Mouse (Mus musculus) kidney, embryonic 16.5 days (tissue): ENCODE measurements around the gene Cmtr1. TPM values are rescaled to one million over a fixed set of nuclear protein-coding genes. Genes with fewer than 3 reads are reported as not detected.

Source experiments
- ATAC-seq: fragments of 200-750 bp; cut with Nextera tagmentation; 2 replicates; pipeline ENCODE4 v1.8.0; 2017; ENCODE audit warnings: moderate TSS enrichment; ENCODE audit not compliant: low FRiP score, low TSS enrichment
- H3K27ac ChIP-seq: fragments of 300-500 bp; sonication (generic); 2 replicates; pipeline ENCODE4 v1.5.1; 2014; ENCODE audit warnings: low read length
- H3K27me3 ChIP-seq: fragments of 300-500 bp; sonication (generic); 2 replicates; pipeline ENCODE4 v1.6.1; 2014; ENCODE audit warnings: low read length, control low read depth, mixed read lengths; ENCODE audit not compliant: insufficient read depth
- H3K36me3 ChIP-seq: fragments of 300-500 bp; sonication (generic); 2 replicates; pipeline ENCODE4 v1.6.1; 2014; ENCODE audit warnings: low read length, control low read depth, mixed read lengths; ENCODE audit not compliant: insufficient read depth
- H3K4me1 ChIP-seq: fragments of 300-500 bp; sonication (generic); 2 replicates; pipeline ENCODE4 v1.6.1; 2014; ENCODE audit warnings: low read length, control low read depth, mixed read lengths; ENCODE audit not compliant: insufficient read depth
- H3K4me2 ChIP-seq: fragments of 300-500 bp; sonication (generic); replicated peaks from 2 replicates; pipeline ENCODE4 v1.6.1; 2014; ENCODE audit warnings: low read depth, low read length
- H3K4me3 ChIP-seq: fragments of 300-500 bp; sonication (generic); 2 replicates; pipeline ENCODE4 v1.5.1; 2014; ENCODE audit warnings: mild to moderate bottlenecking, low read length
- H3K9ac ChIP-seq: fragments of 300-500 bp; sonication (generic); replicated peaks from 2 replicates; pipeline ENCODE4 v1.6.1; 2014; ENCODE audit warnings: low read length
- H3K9me3 ChIP-seq: fragments of 300-500 bp; sonication (generic); 2 replicates; pipeline ENCODE4 v1.6.1; 2016; ENCODE audit warnings: low read length, control low read depth
- WGBS: fragments of 180-500 bp; shearing (Covaris S2); extraction: QIAGEN DNeasy Blood & Tissue Kit; methylation state at CpG from one replicate; pipeline ENCODE4 v1.1.7; 2014; 5-methylcytosine and 5-hydroxymethylcytosine counted together
- polyA plus RNA-seq: library from polyadenylated mRNA; unstranded; fragments of >200 nt; fragmentation: Nextera tagmentation; extraction: Ambion mirVana; gene quantifications from 2 replicates; pipeline ENCODE4 v1.2.1, GENCODE M21; 2015

Cmtr1 gene
- polyA plus RNA-seq, 1 experiment from 2014 or later: 116 TPM

DNA sequence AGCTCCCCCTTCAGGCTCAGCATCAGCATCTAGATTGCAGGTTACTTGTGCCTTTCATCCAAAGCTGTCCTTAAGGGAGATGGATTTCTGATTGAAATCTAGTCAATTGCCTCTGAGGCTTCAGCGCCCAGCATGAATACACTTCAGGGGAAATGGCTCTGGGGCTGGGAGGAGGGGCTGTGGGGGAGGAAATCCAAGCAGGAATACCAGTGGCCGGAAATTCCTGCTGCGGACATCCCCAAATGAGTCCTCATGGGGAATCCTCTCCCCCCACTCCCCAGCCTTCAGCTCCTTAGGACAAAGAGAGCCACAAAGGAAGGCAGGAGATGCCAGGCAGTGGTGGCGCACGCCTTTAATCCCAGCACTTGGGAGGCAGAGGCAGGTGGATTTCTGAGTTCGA lies 87.1 kb downstream of the Cmtr1 start:
- no peak overlapping the region for H3K4me2 ChIP-seq
- no peak overlapping the region for H3K27ac ChIP-seq
- H3K9ac ChIP-seq: no peak overlapping the region
- WGBS: 61% methylated on average over 6 of the region's 6 CpGs
- no peak overlapping the region for H3K4me3 ChIP-seq
- no peaks in the 10 kb centered on the region for H3K9me3 ChIP-seq
- H3K36me3 ChIP-seq: no peaks in the 10 kb centered on the region
- no peaks in the 10 kb centered on the region for H3K27me3 ChIP-seq
- H3K4me1 ChIP-seq: peaks cover 33% of the 10 kb centered on the region
- no peak for ATAC-seq

DNA sequence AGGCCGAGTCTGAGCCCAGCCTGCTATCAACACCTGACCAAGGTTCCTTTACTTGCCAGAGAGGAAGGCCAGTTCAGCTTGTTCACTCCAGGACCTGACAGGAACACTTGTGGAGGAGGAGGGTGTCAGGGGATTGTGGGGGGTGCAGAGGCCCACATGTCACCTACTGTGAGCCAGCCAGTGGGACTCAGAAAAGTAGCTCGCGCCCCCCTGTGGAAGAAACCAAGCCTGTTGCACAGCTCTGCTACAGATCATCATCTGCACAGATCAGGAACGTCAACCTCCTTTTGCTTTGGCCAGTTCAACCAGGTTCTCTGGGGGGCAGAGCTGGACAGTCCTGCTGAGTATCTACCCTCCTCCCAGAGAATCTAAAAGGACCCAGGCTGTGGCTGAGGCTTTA lies 94.1 kb downstream of the Cmtr1 start:
- no peak for ATAC-seq
- no peaks in the 10 kb centered on the region for H3K36me3 ChIP-seq
- H3K27ac ChIP-seq: no peak overlapping the region
- no peak overlapping the region for H3K4me3 ChIP-seq
- H3K27me3 ChIP-seq: no peaks in the 10 kb centered on the region
- peaks cover 19% of the 10 kb centered on the region for H3K4me1 ChIP-seq
- WGBS: 66% methylated on average over 4 of the region's 4 CpGs
- no peak overlapping the region for H3K4me2 ChIP-seq
- H3K9me3 ChIP-seq: no peaks in the 10 kb centered on the region
- H3K9ac ChIP-seq: no peak overlapping the region

Other genes starting within 250 kb of the Cmtr1 start
- 12.5 and 14.5 TPM in 2 replicates for gene Pim1, start 169.8 kb upstream of the Cmtr1 start, polyA plus RNA-seq
- not detected in 2 replicates for gene Gm17657, start 111.0 kb upstream of the Cmtr1 start, polyA plus RNA-seq
- gene Tbc1d22b, start 110.8 kb upstream of the Cmtr1 start, polyA plus RNA-seq: 16.7 and 19.1 TPM in 2 replicates
- gene Tmem217, start 108.2 kb upstream of the Cmtr1 start, polyA plus RNA-seq: 0.79 and 0.89 TPM in 2 replicates
- gene Rnf8, start 45.8 kb upstream of the Cmtr1 start, polyA plus RNA-seq: 81.3 and 86.6 TPM in 2 replicates
- gene Gm28043, start 45.7 kb upstream of the Cmtr1 start, polyA plus RNA-seq: 2.5 TPM in 2 replicates
- gene Ccdc167, start 56.4 kb downstream of the Cmtr1 start, polyA plus RNA-seq: 12.5 and 13.7 TPM in 2 replicates